Mouse (Mus musculus) CH12.LX (cell line): ENCODE measurements at regions not wholly inside any gene's neighbourhood (a gene's known extent, or its start where the extent isn't known, plus 50 kb on each side); places are given as distances from the start of the nearest gene placed in this dataset.

Experiments used
- DNase-seq: peaks from one replicate; pipeline ENCODE4 v3.0.0-alpha.2; 2013; ENCODE audit errors: extremely low read depth
- H3K27ac ChIP-seq: 2 replicates; pipeline ENCODE4 v1.5.1; 2012; ENCODE audit warnings: low read depth, mild to moderate bottlenecking, control low read depth, moderate library complexity; ENCODE audit not compliant: insufficient read depth
- H3K27me3 ChIP-seq: replicated peaks from 2 replicates; pipeline ENCODE3; 2012; ENCODE audit warnings: inconsistent platforms
- H3K36me3 ChIP-seq, 2 experiments: replicated peaks in 1 of 2; 2 replicates each; pipeline versions ENCODE3 to v1.6.1; 2012; ENCODE audit warnings: inconsistent platforms in 1 of 2, low read length in 1 of 2, mild to moderate bottlenecking in 1 of 2, mixed read lengths in 1 of 2, moderate library complexity in 1 of 2; ENCODE audit not compliant: control insufficient read depth in 1 of 2, insufficient read depth in 1 of 2
- H3K4me1 ChIP-seq, 2 experiments: 2 replicates each; pipeline ENCODE4 v1.6.1; 2012; ENCODE audit warnings: inconsistent platforms in 1 of 2, moderate library complexity in 1 of 2; ENCODE audit not compliant: insufficient read depth in 2 of 2, control insufficient read depth in 1 of 2
- H3K4me2 ChIP-seq: 2 replicates; pipeline ENCODE4 v1.6.1; 2012; ENCODE audit warnings: low read depth, mild to moderate bottlenecking, control low read depth; ENCODE audit not compliant: poor library complexity, insufficient read depth, severe bottlenecking
- H3K4me3 ChIP-seq, 3 experiments: fragments of 150-350 bp in 1 of 3; sonication (generic) in 1 of 3; replicated peaks in 1 of 3; 2 replicates each; pipeline versions ENCODE3 to v1.5.1; 2011 to 2012; ENCODE audit warnings: low read depth in 2 of 3, low read length in 2 of 3, mild to moderate bottlenecking in 2 of 3, moderate library complexity in 2 of 3, control low read depth in 1 of 3, improper control_type of control experiment in 1 of 3, inconsistent platforms in 1 of 3, mixed read lengths in 1 of 3; ENCODE audit not compliant: poor library complexity in 1 of 3
- H3K79me2 ChIP-seq: replicated peaks from 2 replicates; pipeline ENCODE4 v1.6.1; 2012; ENCODE audit warnings: mild to moderate bottlenecking, moderate library complexity; ENCODE audit not compliant: control insufficient read depth, poor library complexity, insufficient read depth, severe bottlenecking; ENCODE audit errors: extremely low read depth
- H3K9ac ChIP-seq: 2 replicates; pipeline ENCODE4 v1.6.1; 2012; ENCODE audit warnings: low read depth, mild to moderate bottlenecking, control low read depth, moderate library complexity; ENCODE audit not compliant: insufficient read depth
- H3K9me3 ChIP-seq: replicated peaks from 2 replicates; pipeline ENCODE3; 2012; ENCODE audit warnings: low read length, inconsistent platforms, mixed read lengths
- BHLHE40 ChIP-seq: IDR thresholded peaks from 2 replicates; pipeline ENCODE4 v1.6.1; 2011; ENCODE audit warnings: mild to moderate bottlenecking, low read depth, low read length, improper control_type of control experiment
- CHD1 ChIP-seq: IDR thresholded peaks from 2 replicates; pipeline ENCODE4 v1.6.1; 2012; ENCODE audit warnings: low read depth, low read length, improper control_type of control experiment, inconsistent platforms
- CTCF ChIP-seq, 2 experiments: IDR thresholded peaks in 1 of 2; conservative IDR thresholded peaks in 1 of 2; 2 replicates each; pipeline ENCODE4 v1.5.1; 2011 to 2012; ENCODE audit warnings: low read depth in 2 of 2, low read length in 2 of 2, improper control_type of control experiment in 1 of 2, inconsistent platforms in 1 of 2, mild to moderate bottlenecking in 1 of 2, moderate library complexity in 1 of 2
- E2F4 ChIP-seq: IDR thresholded peaks from 2 replicates; pipeline ENCODE4 v1.6.1; 2011; ENCODE audit warnings: low read depth, low read length, improper control_type of control experiment; ENCODE audit not compliant: insufficient replicate concordance
- ELF1 ChIP-seq: IDR thresholded peaks from 2 replicates; pipeline ENCODE4 v1.6.1; 2014; ENCODE audit warnings: low read depth, mild to moderate bottlenecking, inconsistent platforms, low read length, improper control_type of control experiment
- EP300 ChIP-seq: IDR thresholded peaks from 2 replicates; pipeline ENCODE4 v1.6.1; 2011; ENCODE audit warnings: low read length, improper control_type of control experiment
- GABPA ChIP-seq: IDR thresholded peaks from 2 replicates; pipeline ENCODE4 v1.6.1; 2012; ENCODE audit warnings: low read depth, low read length, improper control_type of control experiment, inconsistent platforms; ENCODE audit not compliant: insufficient replicate concordance
- HCFC1 ChIP-seq: IDR thresholded peaks from 2 replicates; pipeline ENCODE4 v1.6.1; 2012; ENCODE audit warnings: low read depth, mild to moderate bottlenecking, inconsistent platforms, low read length, improper control_type of control experiment
- JUN ChIP-seq: IDR thresholded peaks from 2 replicates; pipeline ENCODE4 v1.6.1; 2011; ENCODE audit warnings: low read depth, mild to moderate bottlenecking, low read length, improper control_type of control experiment, moderate library complexity; ENCODE audit not compliant: insufficient read depth
- JUND ChIP-seq: conservative IDR thresholded peaks from 2 replicates; pipeline ENCODE4 v1.6.1; 2011; ENCODE audit warnings: low read depth, low read length, improper control_type of control experiment
- KAT2A ChIP-seq: IDR thresholded peaks from 2 replicates; pipeline ENCODE4 v1.6.1; 2012; ENCODE audit warnings: low read length, improper control_type of control experiment, inconsistent platforms; ENCODE audit not compliant: insufficient replicate concordance
- MAFK ChIP-seq: IDR thresholded peaks from 2 replicates; pipeline ENCODE4 v1.6.1; 2011; ENCODE audit warnings: low read length, improper control_type of control experiment; ENCODE audit not compliant: insufficient replicate concordance
- MAZ ChIP-seq: IDR thresholded peaks from 2 replicates; pipeline ENCODE4 v1.6.1; 2012; ENCODE audit warnings: low read depth, mild to moderate bottlenecking, inconsistent platforms, low read length, improper control_type of control experiment, moderate library complexity
- MEF2A ChIP-seq: IDR thresholded peaks from 2 replicates; pipeline ENCODE4 v1.6.1; 2014; ENCODE audit warnings: low read depth, mild to moderate bottlenecking, inconsistent platforms, low read length, improper control_type of control experiment, borderline replicate concordance
- MXI1 ChIP-seq: IDR thresholded peaks from 2 replicates; pipeline ENCODE4 v1.6.1; 2011; ENCODE audit warnings: mild to moderate bottlenecking, low read depth, low read length, improper control_type of control experiment
- MYC ChIP-seq: IDR thresholded peaks from 2 replicates; pipeline ENCODE4 v1.6.1; 2011; ENCODE audit warnings: low read depth, mild to moderate bottlenecking, improper control_type of control experiment, low read length
- NRF1 ChIP-seq: IDR thresholded peaks from 2 replicates; pipeline ENCODE4 v1.6.1; 2014; ENCODE audit warnings: low read depth, mild to moderate bottlenecking, inconsistent platforms, low read length, improper control_type of control experiment, moderate library complexity
- PAX5 ChIP-seq: IDR thresholded peaks from 2 replicates; pipeline ENCODE4 v1.6.1; 2012; ENCODE audit warnings: low read length, inconsistent platforms, mixed read lengths
- POLR2A ChIP-seq: IDR thresholded peaks from 2 replicates; pipeline ENCODE4 v1.6.1; 2011; ENCODE audit warnings: low read depth, mild to moderate bottlenecking, improper control_type of control experiment, low read length
- POLR2AphosphoS2 ChIP-seq: IDR thresholded peaks from 2 replicates; pipeline ENCODE4 v1.6.1; 2011; ENCODE audit warnings: low read depth, low read length, improper control_type of control experiment
- RAD21 ChIP-seq: IDR thresholded peaks from 2 replicates; pipeline ENCODE4 v1.6.1; 2011; ENCODE audit warnings: low read depth, mild to moderate bottlenecking, low read length, improper control_type of control experiment, moderate library complexity
- RCOR1 ChIP-seq: conservative IDR thresholded peaks from 2 replicates; pipeline ENCODE4 v1.6.1; 2012; ENCODE audit warnings: low read depth, mild to moderate bottlenecking, inconsistent platforms, low read length, improper control_type of control experiment
- SIN3A ChIP-seq: IDR thresholded peaks from 2 replicates; pipeline ENCODE4 v1.6.1; 2012; ENCODE audit warnings: low read length, improper control_type of control experiment, inconsistent platforms
- TBP ChIP-seq: conservative IDR thresholded peaks from 2 replicates; pipeline ENCODE4 v1.6.1; 2011; ENCODE audit warnings: low read depth, low read length, improper control_type of control experiment
- TCF12 ChIP-seq: IDR thresholded peaks from 2 replicates; pipeline ENCODE4 v1.6.1; 2014; ENCODE audit warnings: low read depth, mild to moderate bottlenecking, inconsistent platforms, low read length, improper control_type of control experiment
- UBTF ChIP-seq: IDR thresholded peaks from 2 replicates; pipeline ENCODE4 v1.6.1; 2012; ENCODE audit warnings: low read depth, mild to moderate bottlenecking, inconsistent platforms, low read length, improper control_type of control experiment, moderate library complexity
- ZC3H11A ChIP-seq: IDR thresholded peaks from 2 replicates; pipeline ENCODE4 v1.6.1; 2012; ENCODE audit warnings: low read depth, mild to moderate bottlenecking, inconsistent platforms, low read length, improper control_type of control experiment
- ZKSCAN1 ChIP-seq: IDR thresholded peaks from 2 replicates; pipeline ENCODE4 v1.6.1; 2012; ENCODE audit warnings: low read depth, inconsistent platforms, low read length, improper control_type of control experiment, borderline replicate concordance
- ZMIZ1 ChIP-seq: IDR thresholded peaks from 2 replicates; pipeline ENCODE4 v1.6.1; 2012; ENCODE audit warnings: low read depth, mild to moderate bottlenecking, inconsistent platforms, low read length, improper control_type of control experiment
- ZNF384 ChIP-seq: IDR thresholded peaks from 2 replicates; pipeline ENCODE4 v1.6.1; 2012; ENCODE audit warnings: low read depth, low read length, improper control_type of control experiment, inconsistent platforms
- dilution Hi-C: fragments of 300-500 bp; cut with MboI; formaldehyde crosslinking; loops from 2 replicates; pipeline ENCODE4 v1.14.3; 2020; ENCODE audit warnings: low sequenced_read_pairs; ENCODE audit not compliant: extremely low pct_unique_long_range_greater_than_20kb, extremely low pct_ligation_motif_present
- in situ Hi-C: fragments of 300-500 bp; cut with MboI; formaldehyde crosslinking; loops from 3 replicates; pipeline ENCODE4 v1.14.3; 2019; ENCODE audit warnings: low sequenced_read_pairs, low pct_ligation_motif_present, low pct_unique_long_range_greater_than_20kb, mixed read lengths

DNA sequence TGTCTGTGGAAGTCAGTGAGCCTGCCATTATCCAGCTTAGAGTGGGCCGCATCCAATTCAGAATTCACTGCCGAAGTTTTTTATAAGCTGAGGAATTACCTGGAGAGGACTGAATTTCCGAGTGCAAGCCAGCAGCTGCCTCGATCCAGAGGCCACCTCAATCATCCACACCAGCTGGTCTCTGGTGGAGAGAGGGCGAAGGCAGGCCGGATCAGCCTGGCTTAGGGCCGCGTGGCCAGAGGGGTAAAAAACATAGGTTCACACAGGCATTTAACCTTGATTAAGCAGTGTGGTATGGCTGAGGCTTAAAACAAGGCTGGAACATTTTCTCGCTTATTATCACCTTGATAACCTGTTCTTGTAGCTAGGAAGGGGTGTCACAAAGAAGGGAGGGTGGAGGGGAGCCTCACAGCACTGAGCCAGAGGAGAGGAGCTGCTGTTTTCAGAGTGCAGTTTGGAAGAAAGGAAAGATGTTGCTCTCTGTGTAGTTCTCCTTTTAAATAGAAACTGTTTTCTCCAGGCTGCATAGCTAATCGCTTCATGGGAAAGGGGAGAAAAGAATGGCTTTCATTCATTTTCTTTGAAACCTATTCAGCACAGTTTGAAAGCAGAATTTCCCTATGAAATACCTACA lies 135.1 kb upstream of the Noct start:
- no peaks in the 10 kb centered on the region for H3K27me3 ChIP-seq
- H3K4me3 ChIP-seq: no peak overlapping the region
- no peak overlapping the region for H3K4me2 ChIP-seq
- DNase-seq: no peak
- no peaks in the 10 kb centered on the region for H3K79me2 ChIP-seq
- H3K9me3 ChIP-seq: no peaks in the 10 kb centered on the region
- no peaks in the 10 kb centered on the region for H3K4me1 ChIP-seq
- TF ChIP-seq JUND: no peak
- TF ChIP-seq MXI1: no peak
- TF ChIP-seq GABPA: no peak
- TF ChIP-seq UBTF: no peak
- no peak for TF ChIP-seq TBP
- TF ChIP-seq PAX5: no peak
- no peak for TF ChIP-seq BHLHE40
- no peak for TF ChIP-seq ZMIZ1
- no peak for TF ChIP-seq MAFK
- TF ChIP-seq ZC3H11A: no peak
- no peak for TF ChIP-seq POLR2AphosphoS2
- no peak for TF ChIP-seq HCFC1
- no peak for TF ChIP-seq RAD21
- TF ChIP-seq EP300: no peak
- no peak for TF ChIP-seq JUN
- TF ChIP-seq MAZ: no peak
- no peak for TF ChIP-seq MYC
- no peak for TF ChIP-seq ZNF384
- TF ChIP-seq NRF1: no peak
- no peak for TF ChIP-seq MEF2A
- H3K27ac ChIP-seq: no peak overlapping the region
- in situ Hi-C loops: no loop called here
- no peaks in the 10 kb centered on the region for H3K36me3 ChIP-seq
- dilution Hi-C loops: no loop called here
- no peak overlapping the region for H3K9ac ChIP-seq

DNA sequence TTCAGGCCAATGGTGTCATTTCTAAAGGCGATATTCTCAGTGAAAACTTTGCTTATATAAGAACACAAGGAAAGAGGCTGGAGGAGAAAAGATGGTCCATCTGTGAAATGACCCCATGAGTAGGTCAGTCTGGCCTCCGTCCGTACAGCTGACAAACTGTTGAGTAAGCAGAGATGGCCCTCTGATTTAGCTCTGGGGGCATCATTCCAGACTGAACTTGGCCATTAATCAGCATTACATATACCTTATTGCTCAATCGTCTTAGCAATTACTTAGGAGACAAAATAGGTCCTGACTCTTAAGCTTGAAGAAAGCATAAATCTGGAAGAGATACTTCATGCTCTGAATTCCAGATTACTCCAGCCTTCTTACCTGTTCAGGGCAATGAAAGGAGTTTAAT lies 132.8 kb upstream of the Noct start:
- no peaks in the 10 kb centered on the region for H3K27me3 ChIP-seq
- H3K79me2 ChIP-seq: no peaks in the 10 kb centered on the region
- no peaks in the 10 kb centered on the region for H3K4me1 ChIP-seq
- H3K27ac ChIP-seq: no peak overlapping the region
- DNase-seq: no peak
- no peak for TF ChIP-seq POLR2A
- TF ChIP-seq RCOR1: no peak
- TF ChIP-seq SIN3A: no peak
- no peak for TF ChIP-seq ZC3H11A
- no peak for TF ChIP-seq CHD1
- no peak for TF ChIP-seq HCFC1
- no peak for TF ChIP-seq MEF2A
- no peak for TF ChIP-seq ZKSCAN1
- no peak for TF ChIP-seq TCF12
- no peak for TF ChIP-seq BHLHE40
- TF ChIP-seq ELF1: no peak
- TF ChIP-seq GABPA: no peak
- no peak for TF ChIP-seq MAZ
- no peak for TF ChIP-seq CTCF (conservative IDR thresholded peaks at IDR 0.05 in 1 of 2, IDR thresholded peaks at IDR 0.05 in 1 of 2; ENCODE audit: low read depth in 2 of 2, low read length in 2 of 2)
- no peak for TF ChIP-seq KAT2A
- no peak for TF ChIP-seq POLR2AphosphoS2
- no peak for TF ChIP-seq ZNF384
- TF ChIP-seq JUND: no peak
- TF ChIP-seq E2F4: no peak
- no peak overlapping the region for H3K9ac ChIP-seq
- in situ Hi-C loops (no loop called here), dilution Hi-C loops (no loop called here)
- H3K4me3 ChIP-seq: no peak overlapping the region
- no peaks in the 10 kb centered on the region for H3K9me3 ChIP-seq
- H3K36me3 ChIP-seq: no peaks in the 10 kb centered on the region
- no peak overlapping the region for H3K4me2 ChIP-seq
